Mouse (Mus musculus) olfactory bulb, adult 2 months (tissue): ENCODE data around the gene Rexo1.

Experiments used
- CTCF ChIP-seq: fragments of 200-500 bp; IDR thresholded peaks from 2 replicates; pipeline ENCODE4 v1.5.1; 2012; ENCODE audit warnings: low read depth, mild to moderate bottlenecking, low read length, moderate library complexity; ENCODE audit not compliant: insufficient read depth
- POLR2A ChIP-seq: fragments of 200-500 bp; IDR thresholded peaks from 2 replicates; pipeline ENCODE4 v1.6.1; 2012; ENCODE audit warnings: mild to moderate bottlenecking, low read depth, low read length, moderate library complexity; ENCODE audit not compliant: insufficient read depth

GRCm38 (mm10) chr10:80589879-80590854 lies 28.8 kb upstream of the Rexo1 start, which contains the start of gene Abhd17a:
- TF ChIP-seq CTCF (no peak), POLR2A (peak; percentile 79)
